Mouse (Mus musculus): Measurements from ENCODE around the gene Homer2.

The Homer2 gene

DNA sequence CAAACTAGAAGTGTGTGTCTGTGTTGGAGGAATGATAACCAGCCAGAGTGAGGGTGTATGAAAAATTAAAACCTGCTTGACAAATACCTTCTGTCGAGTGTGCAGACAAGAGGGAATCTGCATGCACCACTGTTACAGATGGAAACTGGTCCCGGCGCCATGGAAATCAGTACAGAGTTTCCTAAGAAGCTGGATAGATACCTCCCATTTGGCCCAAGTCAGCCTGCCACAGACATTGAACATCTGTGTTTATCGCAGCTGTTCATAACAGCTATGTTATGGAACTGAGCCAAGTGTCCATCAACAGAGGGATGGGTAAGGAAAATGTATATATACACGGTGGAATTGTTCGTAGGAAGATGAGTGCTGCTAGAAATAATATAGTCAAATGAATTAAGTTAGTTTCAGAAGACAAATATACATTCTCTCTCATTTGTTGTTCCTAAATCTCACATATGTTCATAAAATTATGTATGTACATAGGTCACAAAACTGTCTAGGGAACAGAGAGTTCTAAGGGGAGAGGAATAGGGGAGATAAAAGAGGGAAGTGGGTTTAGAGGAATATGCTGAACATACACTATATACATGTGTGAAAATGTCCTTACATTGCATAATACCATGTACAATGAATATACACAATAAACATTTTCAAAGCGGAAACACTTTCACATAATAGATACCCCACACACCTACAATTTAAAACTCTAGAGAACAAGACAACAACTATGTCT is 149.9 kb downstream of the Homer2 start:
- Histone ChIP-seq H3K9me3 (ENCODE audit: low read length) (no peaks in the 10 kb centered on the region), H3K27me3 (ENCODE audit: insufficient read depth, low read length) (no peaks in the 10 kb centered on the region), H3K4me3 (replicated peaks; ENCODE audit: low read length) (no peak overlapping the region), H3K4me1 (replicated peaks; ENCODE audit: low read depth, low read length) (no peaks in the 10 kb centered on the region), H3K36me3 (ENCODE audit: insufficient read depth, low read length) (no peaks in the 10 kb centered on the region)
- TF ChIP-seq CTCF (conservative IDR thresholded peaks at IDR 0.05; ENCODE audit: low read length): no peak
- TF ChIP-seq POU5F1 (IDR thresholded peaks at IDR 0.05; ENCODE audit: borderline replicate concordance, low read length): no peak
- TF ChIP-seq NANOG (IDR thresholded peaks at IDR 0.05; ENCODE audit: borderline replicate concordance, low read length): no peak

DNA sequence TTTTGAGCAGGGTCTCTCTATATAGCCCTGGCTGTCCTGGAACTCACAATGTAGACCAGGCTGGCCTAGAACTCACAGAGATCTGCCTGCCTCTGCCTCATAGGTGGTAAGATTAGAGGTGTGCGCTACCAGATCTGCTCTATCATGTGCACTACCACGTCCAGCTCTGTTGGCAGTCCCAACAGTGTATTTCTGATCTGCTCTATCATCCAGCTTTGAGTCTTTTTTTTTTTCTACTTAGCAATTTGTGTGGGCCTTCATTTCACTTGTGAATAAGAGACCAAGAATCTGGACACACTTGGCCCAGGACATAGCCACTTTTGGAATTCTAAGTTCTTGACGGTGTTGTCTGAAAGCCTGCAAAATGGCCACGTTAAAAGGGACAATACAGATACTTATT is 150.5 kb downstream of the Homer2 start:
- Histone ChIP-seq H3K27me3 (ENCODE audit: insufficient read depth, low read length) (no peaks in the 10 kb centered on the region), H3K36me3 (ENCODE audit: insufficient read depth, low read length) (no peaks in the 10 kb centered on the region), H3K9me3 (ENCODE audit: low read length) (no peaks in the 10 kb centered on the region), H3K4me1 (replicated peaks; ENCODE audit: low read depth, low read length) (no peaks in the 10 kb centered on the region), H3K4me3 (replicated peaks; ENCODE audit: low read length) (no peak overlapping the region)
- TF ChIP-seq NANOG (IDR thresholded peaks at IDR 0.05; ENCODE audit: borderline replicate concordance, low read length) (no peak), CTCF (conservative IDR thresholded peaks at IDR 0.05; ENCODE audit: low read length) (no peak)

DNA sequence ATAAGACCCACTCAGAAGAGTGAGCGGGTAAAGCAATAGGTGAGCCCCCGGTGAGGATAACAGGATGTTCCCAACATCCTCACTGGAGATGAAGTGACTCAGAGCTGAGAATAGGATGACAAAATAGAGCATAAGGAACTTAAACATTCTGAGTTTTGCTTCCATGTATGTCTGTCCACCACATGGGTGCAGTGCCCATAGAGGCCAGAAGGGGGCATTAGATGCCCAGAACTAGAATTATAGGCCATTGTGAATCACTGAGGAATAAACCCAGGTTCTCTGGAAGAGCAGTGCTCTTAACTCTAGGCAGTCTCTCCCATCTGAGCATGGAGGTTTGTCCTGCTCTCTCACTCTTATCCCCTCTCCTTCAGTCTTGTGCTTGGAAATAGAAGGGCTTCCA is 153.0 kb downstream of the Homer2 start:
- Histone ChIP-seq H3K4me1 (replicated peaks; ENCODE audit: low read depth, low read length) (no peaks in the 10 kb centered on the region), H3K27me3 (ENCODE audit: insufficient read depth, low read length) (no peaks in the 10 kb centered on the region; the same call in 1 of the 2 replicates), H3K4me3 (replicated peaks; ENCODE audit: low read length) (no peak overlapping the region), H3K9me3 (ENCODE audit: low read length) (no peaks in the 10 kb centered on the region), H3K36me3 (ENCODE audit: insufficient read depth, low read length) (no peaks in the 10 kb centered on the region)
- no peak for TF ChIP-seq POU5F1 (IDR thresholded peaks at IDR 0.05; ENCODE audit: borderline replicate concordance, low read length)
- TF ChIP-seq CTCF (conservative IDR thresholded peaks at IDR 0.05; ENCODE audit: low read length): peak; percentile 89
- no peak for TF ChIP-seq NANOG (IDR thresholded peaks at IDR 0.05; ENCODE audit: borderline replicate concordance, low read length)

DNA sequence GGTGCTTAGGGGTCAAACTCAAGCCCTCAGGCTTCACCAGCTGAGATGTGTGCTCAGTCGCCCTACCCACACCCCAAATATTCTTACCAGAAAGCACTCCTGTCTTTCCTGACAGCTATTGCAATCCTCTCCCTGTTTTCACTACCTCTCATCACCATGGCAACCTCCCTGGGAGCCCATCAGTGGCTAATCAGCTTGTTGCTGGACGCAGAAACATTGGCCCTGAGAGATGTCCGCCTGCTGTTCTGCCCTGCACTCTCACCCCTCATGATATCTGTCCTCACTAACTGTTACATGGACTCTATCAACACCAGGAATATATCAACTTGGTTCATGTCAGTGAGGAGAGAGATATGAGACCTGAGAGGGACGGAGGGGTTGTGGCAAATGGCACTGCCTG is 153.7 kb downstream of the Homer2 start:
- TF ChIP-seq CTCF (conservative IDR thresholded peaks at IDR 0.05; ENCODE audit: low read length) (no peak), NANOG (IDR thresholded peaks at IDR 0.05; ENCODE audit: borderline replicate concordance, low read length) (no peak), POU5F1 (IDR thresholded peaks at IDR 0.05; ENCODE audit: borderline replicate concordance, low read length) (no peak)
- H3K27me3 ChIP-seq (ENCODE audit: insufficient read depth, low read length): no peaks in the 10 kb centered on the region; the same call in 1 of the 2 replicates

More for the DNA sequence above, 153.7 kb downstream of the Homer2 start:
- Histone ChIP-seq H3K9me3 (ENCODE audit: low read length) (no peaks in the 10 kb centered on the region), H3K4me1 (replicated peaks; ENCODE audit: low read depth, low read length) (peaks cover 3% of the 10 kb centered on the region; the same call in 1 of the 2 replicates), H3K4me3 (replicated peaks; ENCODE audit: low read length) (no peak overlapping the region), H3K36me3 (ENCODE audit: insufficient read depth, low read length) (no peaks in the 10 kb centered on the region)

Data from E14TG2a.4 (cell line).